Mouse (Mus musculus) lung, embryonic 14.5 days (tissue): ENCODE data around the gene Gpr156. TPM values are rescaled to one million over a fixed set of nuclear protein-coding genes. Genes with fewer than 3 reads are reported as not detected.
A peak's percentile ranks its signal among the peaks of the same experiment; 100 is the strongest.

Experiments
- ATAC-seq: fragments of 200-750 bp; cut with Nextera tagmentation; 2 replicates; pipeline ENCODE4 v1.8.0; 2017; ENCODE audit warnings: mild to moderate bottlenecking, moderate TSS enrichment, moderate library complexity; ENCODE audit not compliant: insufficient read depth
- DNase-seq: peaks from one replicate; pipeline ENCODE4 v3.0.0-alpha.2; 2015
- H3K27ac ChIP-seq: fragments of 300-500 bp; sonication (generic); 2 replicates; pipeline ENCODE4 v1.5.1; 2014; ENCODE audit warnings: low read depth, mild to moderate bottlenecking, moderate library complexity
- H3K27me3 ChIP-seq: fragments of 300-500 bp; sonication (generic); 2 replicates; pipeline ENCODE4 v1.6.1; 2014; ENCODE audit warnings: low read length, control low read depth; ENCODE audit not compliant: insufficient read depth
- H3K36me3 ChIP-seq: fragments of 300-500 bp; sonication (generic); 2 replicates; pipeline ENCODE4 v1.6.1; 2014; ENCODE audit warnings: control low read depth; ENCODE audit not compliant: insufficient read depth
- H3K4me1 ChIP-seq: fragments of 300-500 bp; sonication (generic); 2 replicates; pipeline ENCODE4 v1.6.1; 2014; ENCODE audit warnings: antibody characterized with exemption, control low read depth; ENCODE audit not compliant: insufficient read depth
- H3K4me2 ChIP-seq: fragments of 300-500 bp; sonication (generic); 2 replicates; pipeline ENCODE4 v1.6.1; 2014; ENCODE audit warnings: mild to moderate bottlenecking
- H3K4me3 ChIP-seq: fragments of 300-500 bp; sonication (generic); 2 replicates; pipeline ENCODE4 v1.5.1; 2014; ENCODE audit warnings: low read depth, low read length
- H3K9ac ChIP-seq: fragments of 300-500 bp; sonication (generic); 2 replicates; pipeline ENCODE4 v1.6.1; 2014
- H3K9me3 ChIP-seq: fragments of 300-500 bp; sonication (generic); 2 replicates; pipeline ENCODE4 v1.6.1; 2016; ENCODE audit warnings: low read depth, low read length, control low read depth
- CTCF ChIP-seq: IDR thresholded peaks from 2 replicates; pipeline ENCODE4 v1.5.1; 2016; ENCODE audit warnings: antibody characterized with exemption, low read depth
- WGBS: fragments of 180-500 bp; shearing (Covaris S2); extraction: QIAGEN DNeasy Blood & Tissue Kit; methylation state at CpG from one replicate; pipeline ENCODE4 v1.1.7; 2014; 5-methylcytosine and 5-hydroxymethylcytosine counted together
- polyA plus RNA-seq: library from polyadenylated mRNA; unstranded; fragments of >200 nt; fragmentation: Nextera tagmentation; extraction: Ambion mirVana; gene quantifications from 2 replicates; pipeline ENCODE4 v1.2.1, GENCODE M21; 2014

The Gpr156 gene
- 0.58 and 1.4 TPM in 2 replicates for polyA plus RNA-seq

DNA sequence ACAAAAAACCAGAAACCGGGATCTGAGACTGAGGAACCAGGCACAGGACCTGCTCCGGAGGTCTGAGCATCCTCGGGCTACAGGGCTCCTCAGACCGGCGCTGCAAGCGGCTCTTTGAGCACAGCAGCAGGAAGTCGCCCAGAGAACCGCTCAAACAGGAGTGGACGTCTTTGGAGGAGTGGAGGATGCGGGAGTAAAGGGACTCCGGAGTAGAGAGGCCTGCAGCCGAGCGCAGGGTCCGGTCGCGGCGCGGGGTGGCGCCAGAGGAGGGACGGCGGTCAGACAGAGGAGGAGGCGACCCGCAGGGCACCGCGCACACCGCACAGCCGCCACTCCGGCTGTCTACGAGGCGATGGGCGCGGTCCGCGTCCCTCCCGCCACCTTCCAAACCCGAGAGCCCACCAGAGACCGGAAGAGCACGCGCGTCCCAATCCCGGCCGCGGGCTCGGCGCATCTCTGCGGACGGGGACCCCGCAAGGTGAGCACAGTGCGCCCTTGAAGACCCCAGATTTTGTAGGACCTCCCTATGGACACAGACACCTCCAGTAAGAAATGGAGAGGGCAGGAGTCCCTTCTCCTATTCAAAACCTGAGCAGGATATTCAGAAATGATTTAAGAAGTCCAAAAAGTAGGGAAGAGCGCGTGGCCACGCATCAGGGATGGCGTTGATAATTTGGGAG is at the start of gene Gpr156:
Gene Gpr156 (plus strand): TSS at position 359 of the 680 bp plus-strand sequence.
- DNase-seq = peak; percentile 69
- peak within 1 kb of the TSS; percentile 54 for H3K9ac ChIP-seq
- peaks cover 6% of the 10 kb centered on the region; the same call in 1 of the 2 replicates for H3K27me3 ChIP-seq
- 3% methylated on average over 53 of the region's 53 CpGs for WGBS
- peak; percentile 43 for TF ChIP-seq CTCF
- ATAC-seq = peak; percentile 89
- no peak within 1 kb of the TSS for H3K27ac ChIP-seq
- peak within 1 kb of the TSS; percentile 53 for H3K4me3 ChIP-seq
- no peaks in the 10 kb centered on the region for H3K36me3 ChIP-seq
- H3K9me3 ChIP-seq = peaks cover 5% of the 10 kb centered on the region; the same call in 1 of the 2 replicates
- H3K4me1 ChIP-seq = no peaks in the 10 kb centered on the region
- H3K4me2 ChIP-seq = peak within 1 kb of the TSS; percentile 92

DNA sequence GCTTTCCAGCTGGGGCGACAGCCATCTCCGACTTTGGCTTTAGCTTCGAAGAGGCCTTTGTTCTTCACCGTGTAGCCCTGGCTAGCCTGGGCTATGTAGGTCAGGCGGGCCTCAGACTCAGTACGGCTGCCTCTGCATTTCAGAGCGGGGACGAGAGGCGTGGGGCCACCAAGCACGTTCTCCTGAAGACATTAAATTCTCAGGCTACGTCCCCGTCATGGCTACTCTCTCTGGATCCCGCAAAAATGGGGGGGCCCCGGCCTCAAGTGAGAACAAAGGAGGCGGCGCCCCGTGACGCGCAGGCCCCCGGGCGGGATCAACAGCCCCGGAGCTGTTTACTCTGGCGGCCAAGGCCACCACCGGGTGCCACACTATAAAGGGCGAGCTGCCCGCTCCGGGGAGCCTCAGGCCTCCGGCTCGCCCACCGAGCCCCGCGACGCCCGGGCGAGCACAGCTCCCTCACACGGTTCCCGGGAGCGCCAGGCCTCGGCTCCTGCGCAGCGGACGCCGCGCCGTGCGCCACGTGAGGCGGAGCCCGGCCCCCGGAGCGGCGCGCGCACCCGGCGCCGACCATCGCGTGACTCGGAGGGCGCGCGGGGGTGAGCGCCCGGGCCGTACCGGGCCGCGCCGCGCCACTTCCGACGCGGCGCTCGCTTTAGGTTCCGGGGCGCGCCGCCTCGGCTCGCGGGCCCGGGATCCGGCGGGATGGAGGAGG is 48.3 kb upstream of the Gpr156 start, which contains the start of gene Lrrc58:
Gene Lrrc58 (plus strand): TSS at position 599 of the 715 bp plus-strand sequence.
- ATAC-seq = peak; percentile 96
- 1% methylated on average over 86 of the region's 86 CpGs for WGBS
- peak within 1 kb of the TSS; percentile 98 for H3K9ac ChIP-seq

DNA sequence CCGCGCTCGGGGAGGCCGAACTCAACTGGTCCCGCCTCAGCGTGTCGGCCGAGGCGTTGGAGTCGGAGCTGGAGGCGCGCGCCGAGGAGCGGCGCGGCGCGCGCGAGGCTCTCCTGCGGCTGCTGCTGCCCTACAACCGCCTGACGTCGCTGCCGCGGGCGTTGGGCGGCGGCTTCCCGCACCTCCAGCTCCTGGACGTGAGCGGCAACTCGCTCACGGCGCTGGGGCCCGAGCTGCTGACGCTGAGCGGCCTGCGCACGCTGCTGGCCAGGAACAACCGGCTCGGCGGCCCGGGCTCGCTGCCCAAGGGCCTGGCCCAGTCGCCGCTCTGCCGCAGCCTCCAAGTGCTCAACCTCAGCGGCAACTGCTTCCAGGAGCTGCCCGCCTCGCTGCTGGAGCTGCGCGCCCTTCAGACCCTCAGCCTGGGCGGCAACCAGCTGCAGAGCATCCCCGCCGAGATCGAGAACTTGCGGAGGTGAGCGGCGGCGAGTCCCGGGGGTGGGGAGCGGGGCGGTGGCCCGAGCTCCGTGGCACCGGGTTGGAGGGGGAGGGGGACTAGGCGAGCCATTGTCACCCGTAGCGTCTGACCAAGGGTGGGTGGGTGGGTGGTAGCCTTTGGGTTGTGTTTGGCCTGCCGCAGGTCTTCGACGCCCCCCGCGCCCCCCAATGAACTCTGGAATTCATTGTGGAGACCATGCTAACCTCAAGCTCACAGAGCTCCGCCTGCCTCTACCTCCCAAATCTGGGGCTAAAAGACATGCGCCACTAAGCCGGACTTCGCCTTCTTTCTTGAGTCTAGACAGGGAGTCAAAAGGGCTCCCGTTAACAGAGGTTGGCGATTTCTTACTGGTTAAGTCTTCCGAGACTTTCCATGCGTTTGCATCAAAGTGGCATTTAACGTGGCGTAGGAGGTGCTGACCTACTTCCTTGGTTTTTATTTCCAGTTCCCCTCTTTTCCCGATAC is 47.5 kb upstream of the Gpr156 start:
- H3K9ac ChIP-seq = peak overlapping the region; percentile 98
- peak overlapping the region; percentile 98 for H3K4me3 ChIP-seq
- ATAC-seq (peak; percentile 75), DNase-seq (peak; percentile 61)
- peak overlapping the region; percentile 99 for H3K27ac ChIP-seq
- no peak for TF ChIP-seq CTCF
- no peaks in the 10 kb centered on the region for H3K36me3 ChIP-seq
- no peaks in the 10 kb centered on the region for H3K27me3 ChIP-seq
- no peaks in the 10 kb centered on the region for H3K9me3 ChIP-seq
- H3K4me2 ChIP-seq = peak overlapping the region; percentile 78
- H3K4me1 ChIP-seq = peaks cover 18% of the 10 kb centered on the region
- WGBS = under 1% methylated on average over 85 of the region's 87 CpGs

More for the DNA sequence above, 48.3 kb upstream of the Gpr156 start, which contains the start of gene Lrrc58:
- peak within 1 kb of the TSS; percentile 99 for H3K27ac ChIP-seq
- H3K9me3 ChIP-seq = no peaks in the 10 kb centered on the region
- DNase-seq = peak; percentile 93
- H3K4me2 ChIP-seq = peak within 1 kb of the TSS; percentile 78
- peaks cover 18% of the 10 kb centered on the region for H3K4me1 ChIP-seq
- no peaks in the 10 kb centered on the region for H3K27me3 ChIP-seq
- peak within 1 kb of the TSS; percentile 98 for H3K4me3 ChIP-seq
- TF ChIP-seq CTCF = no peak
- no peaks in the 10 kb centered on the region for H3K36me3 ChIP-seq

DNA sequence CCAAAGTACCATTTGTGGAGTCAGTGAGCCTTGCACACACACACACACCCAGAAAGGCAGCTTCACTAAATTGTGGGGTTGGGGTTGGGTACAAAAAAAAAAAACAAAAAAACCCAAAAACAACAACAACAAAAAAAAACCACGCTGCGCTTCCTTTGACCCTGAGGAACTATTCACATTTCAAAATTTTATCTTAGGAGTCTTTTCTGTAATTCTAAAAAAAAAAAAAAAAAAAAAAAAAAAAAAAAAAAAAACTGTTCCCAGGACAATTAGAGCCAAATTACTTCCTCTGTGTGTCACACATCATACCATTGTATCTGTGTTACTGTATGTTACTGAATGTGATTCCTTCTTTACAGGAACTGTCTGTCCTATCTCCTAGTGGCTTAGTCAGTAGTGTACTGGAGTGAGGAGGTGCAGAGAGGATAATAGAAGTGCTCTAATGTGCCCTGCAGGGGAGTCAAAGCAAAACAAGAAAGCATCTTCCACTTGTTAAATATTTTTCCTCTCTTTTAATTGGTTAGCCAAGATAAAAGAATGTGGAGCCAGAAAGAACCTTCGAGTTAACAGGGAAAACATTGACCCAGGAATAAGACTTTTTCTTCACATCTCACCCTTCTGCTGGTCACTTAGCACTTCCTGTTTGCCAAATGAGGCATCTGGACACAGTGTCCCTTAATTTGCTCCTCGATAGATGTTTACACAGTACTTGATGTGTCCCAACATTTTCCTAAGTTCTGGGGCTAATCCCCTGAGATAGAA is 46.6 kb upstream of the Gpr156 start:
- Histone ChIP-seq H3K27me3 (no peaks in the 10 kb centered on the region), H3K27ac (peak overlapping the region; percentile 99), H3K4me2 (peak overlapping the region; percentile 78), H3K4me1 (peaks cover 18% of the 10 kb centered on the region), H3K9ac (peak overlapping the region; percentile 98), H3K4me3 (peak overlapping the region; percentile 98), H3K9me3 (no peaks in the 10 kb centered on the region), H3K36me3 (no peaks in the 10 kb centered on the region)
- TF ChIP-seq CTCF = no peak
- WGBS = 9% methylated on average over 4 of the region's 4 CpGs
- ATAC-seq (no peak), DNase-seq (no peak)

DNA sequence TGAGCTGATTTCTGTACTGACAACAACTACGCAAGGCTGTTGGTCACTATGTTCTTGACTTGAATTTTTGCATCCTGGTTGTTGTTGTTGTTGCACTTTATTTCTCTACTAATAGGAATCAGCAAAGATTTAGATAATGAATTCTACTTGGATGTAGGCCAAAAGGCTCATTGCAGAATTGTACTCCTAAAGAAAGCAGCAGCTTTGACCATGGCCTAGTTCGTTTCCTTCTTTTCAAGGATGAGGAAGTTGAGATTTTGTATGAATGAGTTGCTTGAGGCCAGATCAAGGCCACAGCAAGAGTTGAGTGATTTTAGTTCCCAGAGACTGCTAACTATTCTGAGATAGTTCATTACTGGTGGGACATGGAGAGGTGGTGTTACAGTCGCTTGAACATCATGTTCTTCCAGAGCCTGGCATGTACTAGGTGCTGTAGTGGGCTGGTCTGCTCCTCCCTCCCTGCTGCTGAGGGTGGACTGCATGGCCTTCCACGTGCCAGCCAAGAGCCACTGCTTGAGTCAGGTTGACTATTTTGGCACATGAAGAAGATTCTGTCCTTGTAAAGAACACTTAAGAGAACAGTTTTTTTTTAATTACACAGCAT is 45.1 kb upstream of the Gpr156 start:
- no peak for TF ChIP-seq CTCF
- Histone ChIP-seq H3K27ac (no peak overlapping the region; the same call in 1 of the 2 replicates), H3K9ac (no peak overlapping the region), H3K4me1 (peaks cover 18% of the 10 kb centered on the region), H3K9me3 (no peaks in the 10 kb centered on the region), H3K36me3 (no peaks in the 10 kb centered on the region), H3K4me2 (peak overlapping the region; percentile 78), H3K27me3 (no peaks in the 10 kb centered on the region), H3K4me3 (peak overlapping the region; percentile 98; the same call in 1 of the 2 replicates)
- WGBS = 69% methylated on average over 4 of the region's 4 CpGs
- DNase-seq = no peak
- ATAC-seq = no peak
